Mouse (Mus musculus) mesoderm, embryonic 11.5 days (tissue): ENCODE measurements at regions not wholly inside any gene's neighbourhood (a gene's known extent, or its start where the extent isn't known, plus 50 kb on each side); places are given as distances from the start of the nearest gene placed in this dataset.

Experiments used
- DNase-seq: peaks from one replicate; pipeline ENCODE4 v3.0.0-alpha.2; 2012; ENCODE audit warnings: low read depth, low spot score

- no peak for DNase-seq
These were observed 183.4 kb upstream of the Cntn6 start for GRCm38 (mm10) chr6:104309166-104309565.

GRCm38 (mm10) chr6:104312993-104313392 is 179.6 kb upstream of the Cntn6 start:
- peak; percentile 27 for DNase-seq

- DNase-seq, result no peak
These were observed 174.1 kb upstream of the Cntn6 start for GRCm38 (mm10) chr6:104318451-104318850.

- DNase-seq, result no peak
These were observed 170.4 kb upstream of the Cntn6 start for GRCm38 (mm10) chr6:104322182-104322581.

GRCm38 (mm10) chr6:104339134-104339848 is 153.3 kb upstream of the Cntn6 start:
- DNase-seq, result no peak

GRCm38 (mm10) chr6:104343986-104344385 is 148.6 kb upstream of the Cntn6 start:
- DNase-seq, result no peak
